Mouse (Mus musculus): Measurements from ENCODE around the gene Caln1. TPM values are rescaled to one million over a fixed set of nuclear protein-coding genes. Genes with fewer than 3 reads are reported as not detected.

Caln1 gene
- polyA plus RNA-seq, 1 experiment from 2014 or later, result 0.38 TPM

GRCm38 (mm10) chr5:130858148-130858547 is 488.9 kb downstream of the Caln1 start:
- Histone ChIP-seq H3K4me1 (ENCODE audit: control insufficient read depth, insufficient read depth, low read length) (no peaks in the 10 kb centered on the region), H3K9me3 (replicated peaks; ENCODE audit: control insufficient read depth, low read length) (no peaks in the 10 kb centered on the region), H3K4me2 (ENCODE audit: low read depth, low read length) (no peak overlapping the region), H3K27me3 (ENCODE audit: control insufficient read depth, insufficient read depth, low read length) (no peaks in the 10 kb centered on the region), H3K4me3 (ENCODE audit: low read depth, low read length) (no peak overlapping the region), H3K27ac (replicated peaks; ENCODE audit: low read depth, low read length) (no peak overlapping the region), H3K9ac (replicated peaks; ENCODE audit: low read length) (no peak overlapping the region), H3K36me3 (replicated peaks; ENCODE audit: control insufficient read depth, insufficient read depth, low read depth, low read length) (no peaks in the 10 kb centered on the region)
- WGBS, result 23% methylated on average over 8 of the region's 8 CpGs
- no peak for ATAC-seq (replicated peaks; ENCODE audit: insufficient number of reproducible peaks, low FRiP score, low TSS enrichment, low read depth)
- DNase-seq (ENCODE audit: low spot score), result peak; percentile 80

GRCm38 (mm10) chr5:130858706-130859105 is 489.5 kb downstream of the Caln1 start:
- H3K4me1 ChIP-seq (ENCODE audit: control insufficient read depth, insufficient read depth, low read length), result no peaks in the 10 kb centered on the region
- H3K9ac ChIP-seq (replicated peaks; ENCODE audit: low read length), result no peak overlapping the region
- DNase-seq (ENCODE audit: low spot score), result no peak
- H3K27ac ChIP-seq (replicated peaks; ENCODE audit: low read depth, low read length), result no peak overlapping the region
- H3K27me3 ChIP-seq (ENCODE audit: control insufficient read depth, insufficient read depth, low read length), result no peaks in the 10 kb centered on the region
- H3K36me3 ChIP-seq (replicated peaks; ENCODE audit: control insufficient read depth, insufficient read depth, low read depth, low read length), result no peaks in the 10 kb centered on the region
- no peak for ATAC-seq (replicated peaks; ENCODE audit: insufficient number of reproducible peaks, low FRiP score, low TSS enrichment, low read depth)
- no peak overlapping the region for H3K4me3 ChIP-seq (ENCODE audit: low read depth, low read length)
- H3K9me3 ChIP-seq (replicated peaks; ENCODE audit: control insufficient read depth, low read length), result no peaks in the 10 kb centered on the region
- H3K4me2 ChIP-seq (ENCODE audit: low read depth, low read length), result no peak overlapping the region
- 86% methylated on average over 3 of the region's 3 CpGs for WGBS

- H3K27me3 ChIP-seq (ENCODE audit: control insufficient read depth, insufficient read depth, low read length), result no peaks in the 10 kb centered on the region
- 44% methylated on average over 5 of the region's 6 CpGs for WGBS
- H3K4me2 ChIP-seq (ENCODE audit: low read depth, low read length), result no peak overlapping the region
- H3K9ac ChIP-seq (replicated peaks; ENCODE audit: low read length), result no peak overlapping the region
- no peak for ATAC-seq (replicated peaks; ENCODE audit: insufficient number of reproducible peaks, low FRiP score, low TSS enrichment, low read depth)
- peak; percentile 67 for DNase-seq (ENCODE audit: low spot score)
- no peak overlapping the region for H3K27ac ChIP-seq (replicated peaks; ENCODE audit: low read depth, low read length)
- H3K36me3 ChIP-seq (replicated peaks; ENCODE audit: control insufficient read depth, insufficient read depth, low read depth, low read length), result no peaks in the 10 kb centered on the region
- H3K4me1 ChIP-seq (ENCODE audit: control insufficient read depth, insufficient read depth, low read length), result no peaks in the 10 kb centered on the region
- no peaks in the 10 kb centered on the region for H3K9me3 ChIP-seq (replicated peaks; ENCODE audit: control insufficient read depth, low read length)
- H3K4me3 ChIP-seq (ENCODE audit: low read depth, low read length), result no peak overlapping the region
Measured at GRCm38 (mm10) chr5:130859736-130860135, 490.5 kb downstream of the Caln1 start.

- DNase-seq (ENCODE audit: low spot score), result peak; percentile 69
- Histone ChIP-seq H3K9ac (replicated peaks; ENCODE audit: low read length) (no peak overlapping the region), H3K27ac (replicated peaks; ENCODE audit: low read depth, low read length) (no peak overlapping the region), H3K4me3 (ENCODE audit: low read depth, low read length) (no peak overlapping the region), H3K27me3 (ENCODE audit: control insufficient read depth, insufficient read depth, low read length) (no peaks in the 10 kb centered on the region), H3K36me3 (replicated peaks; ENCODE audit: control insufficient read depth, insufficient read depth, low read depth, low read length) (no peaks in the 10 kb centered on the region), H3K4me1 (ENCODE audit: control insufficient read depth, insufficient read depth, low read length) (no peaks in the 10 kb centered on the region), H3K9me3 (replicated peaks; ENCODE audit: control insufficient read depth, low read length) (no peaks in the 10 kb centered on the region), H3K4me2 (ENCODE audit: low read depth, low read length) (no peak overlapping the region)
- WGBS, result 53% methylated on average over 5 of the region's 5 CpGs
- ATAC-seq (replicated peaks; ENCODE audit: insufficient number of reproducible peaks, low FRiP score, low TSS enrichment, low read depth), result no peak
Measured at GRCm38 (mm10) chr5:130862302-130862701, 493.0 kb downstream of the Caln1 start.

GRCm38 (mm10) chr5:130869869-130870268 is 500.6 kb downstream of the Caln1 start:
- WGBS, result 43% methylated on average over 1 of the region's 1 CpGs
- H3K36me3 ChIP-seq (replicated peaks; ENCODE audit: control insufficient read depth, insufficient read depth, low read depth, low read length), result no peaks in the 10 kb centered on the region
- H3K4me3 ChIP-seq (ENCODE audit: low read depth, low read length), result no peak overlapping the region
- H3K4me2 ChIP-seq (ENCODE audit: low read depth, low read length), result no peak overlapping the region
- no peaks in the 10 kb centered on the region for H3K9me3 ChIP-seq (replicated peaks; ENCODE audit: control insufficient read depth, low read length)
- H3K4me1 ChIP-seq (ENCODE audit: control insufficient read depth, insufficient read depth, low read length), result no peaks in the 10 kb centered on the region
- H3K27me3 ChIP-seq (ENCODE audit: control insufficient read depth, insufficient read depth, low read length), result no peaks in the 10 kb centered on the region
- ATAC-seq (replicated peaks; ENCODE audit: insufficient number of reproducible peaks, low FRiP score, low TSS enrichment, low read depth), result no peak
- no peak overlapping the region for H3K9ac ChIP-seq (replicated peaks; ENCODE audit: low read length)
- H3K27ac ChIP-seq (replicated peaks; ENCODE audit: low read depth, low read length), result no peak overlapping the region
- no peak for DNase-seq (ENCODE audit: low spot score)

GRCm38 (mm10) chr5:130871086-130871485 is 501.8 kb downstream of the Caln1 start:
- WGBS, result 63% methylated on average over 8 of the region's 8 CpGs
- no peak for ATAC-seq (replicated peaks; ENCODE audit: insufficient number of reproducible peaks, low FRiP score, low TSS enrichment, low read depth)
- no peak overlapping the region for H3K4me2 ChIP-seq (ENCODE audit: low read depth, low read length)
- H3K27me3 ChIP-seq (ENCODE audit: control insufficient read depth, insufficient read depth, low read length), result no peaks in the 10 kb centered on the region
- H3K27ac ChIP-seq (replicated peaks; ENCODE audit: low read depth, low read length), result no peak overlapping the region
- no peak overlapping the region for H3K4me3 ChIP-seq (ENCODE audit: low read depth, low read length)
- no peaks in the 10 kb centered on the region for H3K9me3 ChIP-seq (replicated peaks; ENCODE audit: control insufficient read depth, low read length)
- H3K4me1 ChIP-seq (ENCODE audit: control insufficient read depth, insufficient read depth, low read length), result no peaks in the 10 kb centered on the region
- H3K9ac ChIP-seq (replicated peaks; ENCODE audit: low read length), result no peak overlapping the region
- no peaks in the 10 kb centered on the region for H3K36me3 ChIP-seq (replicated peaks; ENCODE audit: control insufficient read depth, insufficient read depth, low read depth, low read length)
- no peak for DNase-seq (ENCODE audit: low spot score)

- Histone ChIP-seq H3K36me3 (replicated peaks; ENCODE audit: control insufficient read depth, insufficient read depth, low read depth, low read length) (no peaks in the 10 kb centered on the region), H3K9me3 (replicated peaks; ENCODE audit: control insufficient read depth, low read length) (no peaks in the 10 kb centered on the region), H3K4me1 (ENCODE audit: control insufficient read depth, insufficient read depth, low read length) (no peaks in the 10 kb centered on the region), H3K9ac (replicated peaks; ENCODE audit: low read length) (no peak overlapping the region), H3K4me3 (ENCODE audit: low read depth, low read length) (no peak overlapping the region), H3K27ac (replicated peaks; ENCODE audit: low read depth, low read length) (no peak overlapping the region), H3K27me3 (ENCODE audit: control insufficient read depth, insufficient read depth, low read length) (no peaks in the 10 kb centered on the region), H3K4me2 (ENCODE audit: low read depth, low read length) (no peak overlapping the region)
- DNase-seq (ENCODE audit: low spot score), result no peak
- no peak for ATAC-seq (replicated peaks; ENCODE audit: insufficient number of reproducible peaks, low FRiP score, low TSS enrichment, low read depth)
- 92% methylated on average over 3 of the region's 3 CpGs for WGBS
Measured at GRCm38 (mm10) chr5:130875391-130875790, 506.1 kb downstream of the Caln1 start.

GRCm38 (mm10) chr5:130880331-130880730 is 511.1 kb downstream of the Caln1 start:
- Histone ChIP-seq H3K36me3 (replicated peaks; ENCODE audit: control insufficient read depth, insufficient read depth, low read depth, low read length) (no peaks in the 10 kb centered on the region), H3K9ac (replicated peaks; ENCODE audit: low read length) (no peak overlapping the region), H3K4me1 (ENCODE audit: control insufficient read depth, insufficient read depth, low read length) (no peaks in the 10 kb centered on the region), H3K27ac (replicated peaks; ENCODE audit: low read depth, low read length) (no peak overlapping the region), H3K4me2 (ENCODE audit: low read depth, low read length) (no peak overlapping the region), H3K9me3 (replicated peaks; ENCODE audit: control insufficient read depth, low read length) (no peaks in the 10 kb centered on the region), H3K27me3 (ENCODE audit: control insufficient read depth, insufficient read depth, low read length) (no peaks in the 10 kb centered on the region), H3K4me3 (ENCODE audit: low read depth, low read length) (no peak overlapping the region)
- no peak for DNase-seq (ENCODE audit: low spot score)
- no peak for ATAC-seq (replicated peaks; ENCODE audit: insufficient number of reproducible peaks, low FRiP score, low TSS enrichment, low read depth)
- 87% methylated on average over 5 of the region's 5 CpGs for WGBS

Data from embryonic facial prominence, embryonic 11.5 days (tissue).